Comparison of ENCODE assay signal across 27 mouse cellular contexts in the genomic region with DNA sequence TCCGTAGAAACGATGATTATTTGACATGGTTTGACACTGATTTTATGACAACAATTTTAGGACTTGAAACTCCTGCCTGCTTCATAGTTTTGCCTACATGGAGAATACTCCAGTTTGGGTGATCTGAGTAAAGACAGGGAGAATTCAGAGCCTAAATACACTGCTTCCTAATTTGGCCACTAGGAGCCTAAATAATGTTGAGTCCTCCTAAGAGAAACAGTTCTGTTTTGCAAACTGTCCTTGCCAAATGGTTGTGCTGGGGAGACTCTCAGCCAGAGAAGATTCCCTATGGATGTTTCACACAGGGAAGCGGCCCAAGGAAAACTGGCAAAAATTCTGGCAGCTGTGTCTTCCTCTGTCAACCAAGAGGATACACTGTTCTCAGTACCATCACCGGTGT.
DNase-seq lines count a peak whose midpoint lies in the region; ATAC-seq and TF ChIP-seq lines count a peak whose summit lies in the region.
"Had no signal": no experiment of that assay in that cellular context is flagged by ENCODE, and none has a peak within 500 bp of the region (broad histone marks: within the 10 kb centered on the region; RNA-seq: fewer than 3 reads in every experiment).

No protein-coding gene starts in this region.

- H3K4me1 ChIP-seq in hindbrain, embryonic 14.5 days (replicated peaks; ENCODE audit: control insufficient read depth, insufficient read depth, low read length) = 0 out of 2 replicates have a peak, but pooled peaks cover 3% of the 10 kb centered on the region
- H3K4me1 ChIP-seq in hindbrain, embryonic 13.5 days (replicated peaks) = 0 out of 2 replicates have a peak, but pooled peaks cover 4% of the 10 kb centered on the region
- H3K4me1 ChIP-seq in lung, embryonic 14.5 days (ENCODE audit: insufficient read depth) = no peaks in the 10 kb centered on the region
- no peaks in the 10 kb centered on the region for H3K4me1 ChIP-seq in intestine, postnatal 0 days (replicated peaks; ENCODE audit: control insufficient read depth, insufficient read depth, low read length)
- H3K4me1 ChIP-seq: forebrain, embryonic 13.5 days; heart, embryonic 13.5 days; limb, embryonic 13.5 days; midbrain, embryonic 13.5 days; neural tube, embryonic 15.5 days; stomach, embryonic 15.5 days had no signal

- H3K27me3 ChIP-seq in hindbrain, embryonic 14.5 days (ENCODE audit: control insufficient read depth, insufficient read depth, low read length) = no peaks in the 10 kb centered on the region
- no peaks in the 10 kb centered on the region for H3K27me3 ChIP-seq in hindbrain, embryonic 13.5 days
- no peaks in the 10 kb centered on the region for H3K27me3 ChIP-seq in lung, embryonic 14.5 days (ENCODE audit: insufficient read depth, low read length)
- no peaks in the 10 kb centered on the region for H3K27me3 ChIP-seq in intestine, postnatal 0 days (replicated peaks; ENCODE audit: control insufficient read depth, insufficient read depth, low read length)
- H3K27me3 ChIP-seq: forebrain, embryonic 13.5 days; heart, embryonic 13.5 days; limb, embryonic 13.5 days; midbrain, embryonic 13.5 days; neural tube, embryonic 15.5 days; stomach, embryonic 15.5 days had no signal

- H3K9me3 ChIP-seq in hindbrain, embryonic 14.5 days (ENCODE audit: control insufficient read depth, low read length) = no peaks in the 10 kb centered on the region
- no peaks in the 10 kb centered on the region for H3K9me3 ChIP-seq in hindbrain, embryonic 13.5 days
- no peaks in the 10 kb centered on the region for H3K9me3 ChIP-seq in lung, embryonic 14.5 days (ENCODE audit: low read depth, low read length)
- H3K9me3 ChIP-seq in intestine, postnatal 0 days (ENCODE audit: control insufficient read depth) = no peaks in the 10 kb centered on the region
- H3K9me3 ChIP-seq: forebrain, embryonic 13.5 days; heart, embryonic 13.5 days; hindbrain, embryonic 10.5 days; limb, embryonic 13.5 days; midbrain, embryonic 13.5 days; neural tube, embryonic 15.5 days; stomach, embryonic 15.5 days had no signal

- ATAC-seq in hindbrain, embryonic 14.5 days (ENCODE audit: low FRiP score) = 0 out of 2 replicates have a peak, but pooled peaks have one; percentile 21
- ATAC-seq in hindbrain, embryonic 13.5 days (ENCODE audit: low FRiP score) = no peak
- no peak for ATAC-seq in lung, embryonic 14.5 days (ENCODE audit: insufficient read depth)
- ATAC-seq in intestine, postnatal 0 days = no peak
- ATAC-seq: forebrain, embryonic 13.5 days; midbrain, embryonic 13.5 days had no signal

- no peak for TF ChIP-seq CTCF in lung, embryonic 14.5 days (IDR thresholded peaks at IDR 0.05; ENCODE audit: low read depth)
- TF ChIP-seq CTCF in intestine, postnatal 0 days (IDR thresholded peaks at IDR 0.05; ENCODE audit: low read depth) = peak; percentile 9; the same call in 1 of the 2 replicates

- no peak overlapping the region for H3K9ac ChIP-seq in hindbrain, embryonic 14.5 days
- no peak overlapping the region for H3K9ac ChIP-seq in hindbrain, embryonic 13.5 days
- H3K9ac ChIP-seq in lung, embryonic 14.5 days = no peak overlapping the region
- no peak overlapping the region for H3K9ac ChIP-seq in intestine, postnatal 0 days (ENCODE audit: low read depth, low read length)
- H3K9ac ChIP-seq: forebrain, embryonic 13.5 days; heart, embryonic 13.5 days; limb, embryonic 13.5 days; midbrain, embryonic 13.5 days; neural tube, embryonic 15.5 days; stomach, embryonic 15.5 days had no signal

- H3K27ac ChIP-seq in hindbrain, embryonic 14.5 days = no peak overlapping the region
- no peak overlapping the region for H3K27ac ChIP-seq in hindbrain, embryonic 13.5 days
- H3K27ac ChIP-seq in lung, embryonic 14.5 days (ENCODE audit: low read depth) = no peak overlapping the region
- H3K27ac ChIP-seq in intestine, postnatal 0 days (ENCODE audit: low read depth, low read length) = no peak overlapping the region
- H3K27ac ChIP-seq: forebrain, embryonic 13.5 days; heart, embryonic 13.5 days; hindbrain, embryonic 10.5 days; kidney, postnatal 0 days; limb, embryonic 13.5 days; macrophage; midbrain, embryonic 13.5 days; neural tube, embryonic 15.5 days; stomach, embryonic 15.5 days had no signal

- no peaks in the 10 kb centered on the region for H3K36me3 ChIP-seq in hindbrain, embryonic 14.5 days (replicated peaks; ENCODE audit: control insufficient read depth, insufficient read depth)
- no peaks in the 10 kb centered on the region for H3K36me3 ChIP-seq in hindbrain, embryonic 13.5 days
- H3K36me3 ChIP-seq in lung, embryonic 14.5 days (ENCODE audit: insufficient read depth) = no peaks in the 10 kb centered on the region
- H3K36me3 ChIP-seq in intestine, postnatal 0 days (ENCODE audit: control insufficient read depth, insufficient read depth) = no peaks in the 10 kb centered on the region
- H3K36me3 ChIP-seq: heart, embryonic 13.5 days; hindbrain, embryonic 10.5 days; limb, embryonic 13.5 days; midbrain, embryonic 13.5 days; neural tube, embryonic 15.5 days; stomach, embryonic 15.5 days had no signal

- H3K4me2 ChIP-seq in hindbrain, embryonic 14.5 days (replicated peaks) = no peak overlapping the region
- H3K4me2 ChIP-seq in hindbrain, embryonic 13.5 days = no peak overlapping the region
- H3K4me2 ChIP-seq in lung, embryonic 14.5 days = no peak overlapping the region
- H3K4me2 ChIP-seq in intestine, postnatal 0 days (replicated peaks; ENCODE audit: low read depth) = no peak overlapping the region
- H3K4me2 ChIP-seq: forebrain, embryonic 13.5 days; heart, embryonic 13.5 days; limb, embryonic 13.5 days; liver, embryonic 11.5 days; midbrain, embryonic 13.5 days; neural tube, embryonic 15.5 days; stomach, embryonic 15.5 days had no signal

- no peak overlapping the region for H3K4me3 ChIP-seq in hindbrain, embryonic 14.5 days (replicated peaks; ENCODE audit: low read length)
- H3K4me3 ChIP-seq in hindbrain, embryonic 13.5 days = no peak overlapping the region
- no peak overlapping the region for H3K4me3 ChIP-seq in lung, embryonic 14.5 days (ENCODE audit: low read depth, low read length)
- H3K4me3 ChIP-seq in intestine, postnatal 0 days (ENCODE audit: low read depth, low read length) = no peak overlapping the region
- H3K4me3 ChIP-seq: forebrain, embryonic 13.5 days; heart, embryonic 13.5 days; hindbrain, embryonic 10.5 days; limb, embryonic 13.5 days; midbrain, embryonic 13.5 days; neural tube, embryonic 15.5 days; stomach, embryonic 15.5 days had no signal

- DNase-seq in hindbrain, embryonic 14.5 days (ENCODE audit: low spot score) = no peak
- peak; percentile 1 for DNase-seq in lung, embryonic 14.5 days
- no peak for DNase-seq in lung, postnatal 4 days
- DNase-seq in kidney, postnatal 25 days = no peak
- no peak for DNase-seq in lung, postnatal 25 days (ENCODE audit: low spot score)
- DNase-seq: adrenal gland, adult 8-10 months; cerebellum, adult 9-10 months; cerebellum, postnatal 36 days; heart, postnatal 14 days; kidney, adult 2 months; layer of hippocampus, adult 9-11 months; retina, postnatal 1 day; right cerebral cortex, postnatal 14 days; thymus, adult 18-20 months; thymus, postnatal 25 days had no signal

- WGBS in hindbrain, embryonic 14.5 days = 96% methylated on average over 4 of the region's 4 CpGs
- 95% methylated on average over 4 of the region's 4 CpGs for WGBS in hindbrain, embryonic 13.5 days
- 88% methylated on average over 4 of the region's 4 CpGs for WGBS in lung, embryonic 14.5 days
- 90% methylated on average over 4 of the region's 4 CpGs for WGBS in intestine, postnatal 0 days
